Mouse (Mus musculus): Measurements from ENCODE around the gene Fam72a.

Gene Fam72a

GRCm38 (mm10) chr1:131578943-131579680 lies 51.4 kb downstream of the Fam72a start:
- DNase-seq (ENCODE audit: low read depth), result no peak

DNA sequence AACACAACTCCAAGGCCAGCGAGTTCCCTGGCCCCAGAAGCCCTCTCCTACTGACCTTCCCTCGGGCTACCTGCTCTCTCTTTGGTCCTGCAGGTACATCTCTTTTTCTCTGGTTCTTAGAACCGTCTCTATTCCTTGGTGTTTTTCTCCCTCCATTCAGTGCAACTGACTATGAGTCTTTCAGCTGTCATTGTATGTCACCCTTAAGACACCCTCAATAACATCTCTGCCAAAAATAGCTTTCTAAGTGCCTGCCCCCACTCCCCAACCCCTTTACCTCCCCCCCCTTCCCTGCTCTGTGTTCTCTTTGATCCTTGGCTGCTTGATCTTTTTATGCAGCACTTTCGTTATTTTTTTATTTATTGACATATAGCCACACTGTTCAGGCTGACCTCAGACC lies 52.7 kb downstream of the Fam72a start:
- DNase-seq (ENCODE audit: low read depth), result no peak

DNA sequence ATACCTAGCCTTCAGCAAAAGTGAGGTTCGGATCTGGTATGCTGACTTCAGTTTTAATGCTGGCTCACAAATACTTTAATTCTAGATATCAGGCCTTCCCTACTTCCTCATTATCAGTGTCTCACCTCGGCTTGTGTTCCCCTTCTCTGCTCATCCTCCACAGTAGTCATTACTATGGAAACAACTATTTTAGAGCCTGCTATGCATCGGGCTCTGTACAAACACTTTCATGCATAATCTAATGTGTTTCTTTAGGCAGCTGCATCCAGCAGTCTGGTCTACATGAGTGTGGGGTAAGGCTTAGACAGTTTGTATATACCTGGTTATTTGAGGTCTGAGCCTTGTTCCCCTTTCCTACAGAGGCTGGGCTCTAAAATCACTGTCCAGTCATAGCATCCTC lies 55.9 kb downstream of the Fam72a start:
- DNase-seq (ENCODE audit: low read depth), result no peak

DNA sequence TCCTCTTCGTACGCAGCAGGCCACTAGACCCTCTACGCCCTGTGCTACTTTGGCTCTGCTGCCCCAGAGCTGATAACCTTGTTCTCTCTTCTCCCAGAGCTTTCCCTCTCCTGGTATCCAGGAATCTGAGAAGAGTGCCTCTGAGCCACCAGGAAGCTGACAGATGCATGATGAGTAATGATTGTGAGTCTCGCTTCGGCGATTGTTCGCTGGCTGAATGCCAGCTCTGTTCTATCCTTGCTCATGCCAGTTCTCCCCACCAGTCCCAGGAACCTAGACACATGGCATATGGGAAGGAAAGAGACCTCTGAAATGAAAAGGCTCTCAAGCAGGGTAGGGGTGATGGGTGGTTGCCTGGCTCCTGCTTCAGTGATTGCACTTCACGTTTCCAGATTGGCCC lies 59.1 kb downstream of the Fam72a start:
- no peak for DNase-seq (ENCODE audit: low read depth)

Measured in c-Kit-positive CD71-positive TER-119-negative erythroid progenitor cells, embryonic 14.5 days (primary cell).